8 mouse cellular contexts compared by ENCODE assay signal in genomic region chr19:7041171-7041570, GRCm38 (mm10). TPM values are rescaled to one million over a fixed set of nuclear protein-coding genes. Genes with fewer than 3 reads are reported as not detected.
DNase-seq lines count a peak whose midpoint lies in the region; ATAC-seq and TF ChIP-seq lines count a peak whose summit lies in the region.
"Had no signal": no experiment of that assay in that cellular context is flagged by ENCODE, and none has a peak within 500 bp of the region (broad histone marks: within the 10 kb centered on the region; RNA-seq: fewer than 3 reads in every experiment).

No protein-coding gene starts in this region.

- peaks cover 18% of the 10 kb centered on the region for H3K4me1 ChIP-seq in intestine, embryonic 14.5 days (replicated peaks; ENCODE audit: control insufficient read depth, insufficient read depth, low read length)
- H3K4me1 ChIP-seq in intestine, embryonic 15.5 days (replicated peaks), result peaks cover 9% of the 10 kb centered on the region; the same call in 1 of the 2 replicates
- peaks cover 0 to 20% of the 10 kb centered on the region in 2 experiments; a peak in 3 of 4 replicates for H3K4me1 ChIP-seq in MEL (ENCODE audit: control insufficient read depth in 1 of 2, insufficient read depth in 2 of 2, low read length in 2 of 2)
- peaks cover 20% of the 10 kb centered on the region for H3K4me1 ChIP-seq in heart, postnatal 0 days (ENCODE audit: control insufficient read depth, insufficient read depth)
- H3K4me1 ChIP-seq in midbrain, embryonic 13.5 days (replicated peaks), result peaks cover 32% of the 10 kb centered on the region

- no peak overlapping the region for H3K27ac ChIP-seq in intestine, embryonic 14.5 days (ENCODE audit: low read depth)
- no peak overlapping the region for H3K27ac ChIP-seq in intestine, embryonic 15.5 days
- H3K27ac ChIP-seq in MEL (ENCODE audit: control insufficient read depth, low read depth, low read length), result peak overlapping the region; percentile 91
- no peak overlapping the region for H3K27ac ChIP-seq in heart, postnatal 0 days (ENCODE audit: low read depth)
- H3K27ac ChIP-seq in midbrain, embryonic 13.5 days, result no peak overlapping the region

- no peak for TF ChIP-seq EP300 in MEL (IDR thresholded peaks at IDR 0.05; ENCODE audit: low read depth in 1 of 2, low read length in 2 of 2)
- TF ChIP-seq EP300 in heart, postnatal 0 days (IDR thresholded peaks at IDR 0.05; ENCODE audit: low read depth), result no peak

- H3K36me3 ChIP-seq in intestine, embryonic 14.5 days (ENCODE audit: control insufficient read depth, insufficient read depth, low read length), result 0 out of 2 replicates have a peak, but pooled peaks cover 6% of the 10 kb centered on the region
- no peaks in the 10 kb centered on the region for H3K36me3 ChIP-seq in intestine, embryonic 15.5 days
- H3K36me3 ChIP-seq in MEL (ENCODE audit: control insufficient read depth in 1 of 2, insufficient read depth in 2 of 2, low read length in 2 of 2), result peaks cover 5 to 23% of the 10 kb centered on the region in 2 experiments
- no peaks in the 10 kb centered on the region for H3K36me3 ChIP-seq in heart, postnatal 0 days (replicated peaks; ENCODE audit: control insufficient read depth, insufficient read depth, low read length)
- 0 out of 2 replicates have a peak, but pooled peaks cover 3% of the 10 kb centered on the region for H3K36me3 ChIP-seq in midbrain, embryonic 13.5 days

- H3K9ac ChIP-seq in intestine, embryonic 14.5 days (ENCODE audit: low read length), result no peak overlapping the region
- no peak overlapping the region for H3K9ac ChIP-seq in intestine, embryonic 15.5 days
- H3K9ac ChIP-seq in MEL (ENCODE audit: control insufficient read depth, low read depth, low read length, poor library complexity, severe bottlenecking), result peak overlapping the region; percentile 85
- 0 out of 2 replicates have a peak overlapping the region, but pooled peaks have one; percentile 65 for H3K9ac ChIP-seq in heart, postnatal 0 days (replicated peaks; ENCODE audit: low read depth, low read length)
- H3K9ac ChIP-seq in midbrain, embryonic 13.5 days (replicated peaks), result no peak overlapping the region

- H3K9me3 ChIP-seq in intestine, embryonic 14.5 days (ENCODE audit: control insufficient read depth, low read length), result no peaks in the 10 kb centered on the region
- no peaks in the 10 kb centered on the region for H3K9me3 ChIP-seq in intestine, embryonic 15.5 days
- H3K9me3 ChIP-seq in MEL (replicated peaks; ENCODE audit: insufficient read depth, low read length), result no peaks in the 10 kb centered on the region
- H3K9me3 ChIP-seq in heart, postnatal 0 days (replicated peaks; ENCODE audit: control insufficient read depth, low read length), result no peaks in the 10 kb centered on the region
- no peaks in the 10 kb centered on the region for H3K9me3 ChIP-seq in midbrain, embryonic 13.5 days

- H3K27me3 ChIP-seq in intestine, embryonic 14.5 days (replicated peaks; ENCODE audit: control insufficient read depth, insufficient read depth, low read length), result no peaks in the 10 kb centered on the region
- no peaks in the 10 kb centered on the region for H3K27me3 ChIP-seq in intestine, embryonic 15.5 days (replicated peaks)
- H3K27me3 ChIP-seq in MEL (ENCODE audit: control insufficient read depth in 1 of 2, insufficient read depth in 2 of 2, low read length in 2 of 2), result no peaks in the 10 kb centered on the region
- H3K27me3 ChIP-seq in heart, postnatal 0 days (ENCODE audit: control insufficient read depth, insufficient read depth, low read length), result no peaks in the 10 kb centered on the region
- no peaks in the 10 kb centered on the region for H3K27me3 ChIP-seq in midbrain, embryonic 13.5 days

- DNase-seq in intestine, embryonic 14.5 days (ENCODE audit: low spot score), result no peak
- no peak for DNase-seq in MEL (ENCODE audit: low read depth, low spot score)
- no peak for DNase-seq in heart, postnatal 0 days (ENCODE audit: low spot score)
- no peak for DNase-seq in right cerebral cortex, postnatal 36 days (ENCODE audit: low spot score in 2 of 2)
- DNase-seq: thymus, postnatal 36 days had no signal

- no peak for ATAC-seq in intestine, embryonic 14.5 days (replicated peaks; ENCODE audit: low FRiP score, low TSS enrichment, low read depth)
- ATAC-seq in intestine, embryonic 15.5 days, result no peak
- no peak for ATAC-seq in heart, postnatal 0 days (ENCODE audit: insufficient read depth, low read depth)
- ATAC-seq in midbrain, embryonic 13.5 days, result no peak
- ATAC-seq in granulocyte monocyte progenitor cell, adult 5-6 weeks (replicated peaks; ENCODE audit: poor library complexity, severe bottlenecking), result no peak

- TF ChIP-seq RAD21 in MEL (IDR thresholded peaks at IDR 0.05; ENCODE audit: low read depth, low read length), result no peak

- H3K79me2 ChIP-seq in MEL (ENCODE audit: control insufficient read depth, insufficient read depth, low read length, poor library complexity), result peaks cover 37% of the 10 kb centered on the region

- WGBS in intestine, embryonic 14.5 days, result 87% methylated on average over 2 of the region's 2 CpGs
- WGBS in intestine, embryonic 15.5 days, result 86% methylated on average over 2 of the region's 2 CpGs
- 92% methylated on average over 2 of the region's 2 CpGs for WGBS in heart, postnatal 0 days
- 91% methylated on average over 2 of the region's 2 CpGs for WGBS in midbrain, embryonic 13.5 days

- TF ChIP-seq POLR2A in MEL (IDR thresholded peaks at IDR 0.05; ENCODE audit: control insufficient read depth in 1 of 2, insufficient read depth in 1 of 2, low read depth in 1 of 2, low read length in 2 of 2, poor library complexity in 1 of 2), result no peak

- H3K4me3 ChIP-seq in intestine, embryonic 14.5 days (ENCODE audit: low read depth, low read length), result peak overlapping the region; percentile 53
- no peak overlapping the region for H3K4me3 ChIP-seq in intestine, embryonic 15.5 days (replicated peaks)
- H3K4me3 ChIP-seq in MEL (ENCODE audit: control insufficient read depth in 1 of 2, insufficient read depth in 1 of 2, low read depth in 2 of 2, low read length in 2 of 2), result peak overlapping the region; percentile 58 to 61; a peak in 3 of 4 replicates
- H3K4me3 ChIP-seq in heart, postnatal 0 days (ENCODE audit: low read depth, low read length), result no peak overlapping the region
- H3K4me3 ChIP-seq in midbrain, embryonic 13.5 days (replicated peaks), result no peak overlapping the region

- TF ChIP-seq CTCF in MEL (IDR thresholded peaks at IDR 0.05 in 2 of 3, conservative IDR thresholded peaks at IDR 0.05 in 1 of 3; ENCODE audit: control insufficient read depth in 1 of 3, insufficient read depth in 1 of 3, low read depth in 2 of 3, low read length in 3 of 3, poor library complexity in 1 of 3, severe bottlenecking in 1 of 3), result no peak
- TF ChIP-seq CTCF in heart, postnatal 0 days (IDR thresholded peaks at IDR 0.05; ENCODE audit: low read depth), result no peak

- H3K4me2 ChIP-seq in intestine, embryonic 14.5 days (ENCODE audit: low read length), result peak overlapping the region; percentile 90
- H3K4me2 ChIP-seq in intestine, embryonic 15.5 days (replicated peaks), result no peak overlapping the region
- H3K4me2 ChIP-seq in heart, postnatal 0 days (ENCODE audit: low read depth, low read length), result peak overlapping the region; percentile 78
- peak overlapping the region; percentile 88; the same call in 1 of the 2 replicates for H3K4me2 ChIP-seq in midbrain, embryonic 13.5 days (replicated peaks)

RNA-seq across cellular contexts. Expression of gene Stip1, which starts 1.4 kb away (rescaled TPM):
- polyA plus RNA-seq in intestine, embryonic 14.5 days (2014; fragmentation: Nextera tagmentation; extraction: Ambion mirVana), result 212 and 227 TPM in 2 replicates
- 211 and 214 TPM in 2 replicates for polyA plus RNA-seq in intestine, embryonic 15.5 days (2015; fragmentation: Nextera tagmentation; extraction: Ambion mirVana)
- total RNA-seq in MEL (2012; rRNA removed), result 281 and 284 TPM in 2 replicates
- polyA plus RNA-seq in MEL (2012; ENCODE audit: insufficient read depth in 1 of 2, insufficient read length in 2 of 2, low read depth in 1 of 2, low replicate concordance in 2 of 2, missing spikeins in 1 of 2), result 100 to 1,000 TPM; 370 to 430 TPM
- 94.6 and 99.7 TPM in 2 replicates for total RNA-seq in heart, postnatal 0 days (2014; rRNA removed; ENCODE audit: low replicate concordance)
- polyA plus RNA-seq in heart, postnatal 0 days (2015; fragmentation: Nextera tagmentation; extraction: Ambion mirVana), result 98.3 and 98.5 TPM in 2 replicates
- polyA plus RNA-seq in midbrain, embryonic 13.5 days (2015; fragmentation: Nextera tagmentation; extraction: Ambion mirVana), result 258 and 273 TPM in 2 replicates
- total RNA-seq in granulocyte monocyte progenitor cell, adult 5-6 weeks (2014; fragmentation: Nextera tagmentation), result 162 and 187 TPM in 2 replicates
- total RNA-seq in granulocyte monocyte progenitor cell, adult 5-6 weeks (2017), result 246 and 270 TPM in 2 replicates

RNA-seq across cellular contexts. Expression of gene Macrod1, which starts 15.4 kb away (rescaled TPM):
- polyA plus RNA-seq in intestine, embryonic 14.5 days (2014; fragmentation: Nextera tagmentation; extraction: Ambion mirVana), result 7.1 and 8.5 TPM in 2 replicates
- polyA plus RNA-seq in intestine, embryonic 15.5 days (2015; fragmentation: Nextera tagmentation; extraction: Ambion mirVana), result 11.8 and 11.9 TPM in 2 replicates
- 1.9 and 4.5 TPM in 2 replicates for total RNA-seq in MEL (2012; rRNA removed)
- polyA plus RNA-seq in MEL (2012; ENCODE audit: insufficient read depth in 1 of 2, insufficient read length in 2 of 2, low read depth in 1 of 2, low replicate concordance in 2 of 2, missing spikeins in 1 of 2), result 10 to 100 TPM in 1 of 2 experiments, not detected in 1; 15.7 TPM
- total RNA-seq in heart, postnatal 0 days (2014; rRNA removed; ENCODE audit: low replicate concordance), result 122 and 170 TPM in 2 replicates
- 112 and 113 TPM in 2 replicates for polyA plus RNA-seq in heart, postnatal 0 days (2015; fragmentation: Nextera tagmentation; extraction: Ambion mirVana)
- polyA plus RNA-seq in midbrain, embryonic 13.5 days (2015; fragmentation: Nextera tagmentation; extraction: Ambion mirVana), result 2.9 and 3.0 TPM in 2 replicates
- total RNA-seq in granulocyte monocyte progenitor cell, adult 5-6 weeks (2014; fragmentation: Nextera tagmentation), result 7.8 and 13.6 TPM in 2 replicates
- 4.5 and 6.3 TPM in 2 replicates for total RNA-seq in granulocyte monocyte progenitor cell, adult 5-6 weeks (2017)

RNA-seq across cellular contexts. Expression of gene Fermt3, which starts 21.9 kb away (rescaled TPM):
- polyA plus RNA-seq in intestine, embryonic 14.5 days (2014; fragmentation: Nextera tagmentation; extraction: Ambion mirVana), result 7.0 and 7.3 TPM in 2 replicates
- polyA plus RNA-seq in intestine, embryonic 15.5 days (2015; fragmentation: Nextera tagmentation; extraction: Ambion mirVana), result 9.8 and 10.1 TPM in 2 replicates
- 295 and 329 TPM in 2 replicates for total RNA-seq in MEL (2012; rRNA removed)
- 100 to 1,000 TPM; 244 to 327 TPM for polyA plus RNA-seq in MEL (2012; ENCODE audit: insufficient read depth in 1 of 2, insufficient read length in 2 of 2, low read depth in 1 of 2, low replicate concordance in 2 of 2, missing spikeins in 1 of 2)
- 8.9 and 11.1 TPM in 2 replicates for total RNA-seq in heart, postnatal 0 days (2014; rRNA removed; ENCODE audit: low replicate concordance)
- polyA plus RNA-seq in heart, postnatal 0 days (2015; fragmentation: Nextera tagmentation; extraction: Ambion mirVana), result 4.9 and 5.1 TPM in 2 replicates
- 3.9 and 4.8 TPM in 2 replicates for polyA plus RNA-seq in midbrain, embryonic 13.5 days (2015; fragmentation: Nextera tagmentation; extraction: Ambion mirVana)
- 103 and 119 TPM in 2 replicates for total RNA-seq in granulocyte monocyte progenitor cell, adult 5-6 weeks (2014; fragmentation: Nextera tagmentation)
- 182 and 230 TPM in 2 replicates for total RNA-seq in granulocyte monocyte progenitor cell, adult 5-6 weeks (2017)

RNA-seq across cellular contexts. Expression of gene Trpt1, which starts 45.2 kb away (rescaled TPM):
- polyA plus RNA-seq in intestine, embryonic 14.5 days (2014; fragmentation: Nextera tagmentation; extraction: Ambion mirVana), result 9.5 and 10.3 TPM in 2 replicates
- 6.9 and 9.0 TPM in 2 replicates for polyA plus RNA-seq in intestine, embryonic 15.5 days (2015; fragmentation: Nextera tagmentation; extraction: Ambion mirVana)
- total RNA-seq in MEL (2012; rRNA removed), result 1.2 and 1.8 TPM in 2 replicates
- polyA plus RNA-seq in MEL (2012; ENCODE audit: insufficient read depth in 1 of 2, insufficient read length in 2 of 2, low read depth in 1 of 2, low replicate concordance in 2 of 2, missing spikeins in 1 of 2), result 1 to 10 TPM in 1 of 2 experiments, not detected in 1; 2.3 TPM
- total RNA-seq in heart, postnatal 0 days (2014; rRNA removed; ENCODE audit: low replicate concordance), result 12.6 and 32.0 TPM in 2 replicates
- polyA plus RNA-seq in heart, postnatal 0 days (2015; fragmentation: Nextera tagmentation; extraction: Ambion mirVana), result 27.1 and 28.4 TPM in 2 replicates
- 15.6 and 15.8 TPM in 2 replicates for polyA plus RNA-seq in midbrain, embryonic 13.5 days (2015; fragmentation: Nextera tagmentation; extraction: Ambion mirVana)
- 3.0 TPM in 1 of 2 replicates, not detected in the other for total RNA-seq in granulocyte monocyte progenitor cell, adult 5-6 weeks (2014; fragmentation: Nextera tagmentation)
- 0.21 and 0.60 TPM in 2 replicates for total RNA-seq in granulocyte monocyte progenitor cell, adult 5-6 weeks (2017)

RNA-seq across cellular contexts. Expression of gene Nudt22, which starts 45.3 kb away (rescaled TPM):
- polyA plus RNA-seq in intestine, embryonic 14.5 days (2014; fragmentation: Nextera tagmentation; extraction: Ambion mirVana), result 14.6 and 16.1 TPM in 2 replicates
- polyA plus RNA-seq in intestine, embryonic 15.5 days (2015; fragmentation: Nextera tagmentation; extraction: Ambion mirVana), result 20.6 and 23.5 TPM in 2 replicates
- total RNA-seq in MEL (2012; rRNA removed), result 23.8 and 32.1 TPM in 2 replicates
- 10 to 100 TPM in 1 of 2 experiments, not detected in 1; 30.8 TPM for polyA plus RNA-seq in MEL (2012; ENCODE audit: insufficient read depth in 1 of 2, insufficient read length in 2 of 2, low read depth in 1 of 2, low replicate concordance in 2 of 2, missing spikeins in 1 of 2)
- 42.1 and 45.3 TPM in 2 replicates for total RNA-seq in heart, postnatal 0 days (2014; rRNA removed; ENCODE audit: low replicate concordance)
- 48.1 and 49.5 TPM in 2 replicates for polyA plus RNA-seq in heart, postnatal 0 days (2015; fragmentation: Nextera tagmentation; extraction: Ambion mirVana)
- polyA plus RNA-seq in midbrain, embryonic 13.5 days (2015; fragmentation: Nextera tagmentation; extraction: Ambion mirVana), result 20.2 and 21.7 TPM in 2 replicates
- 8.5 and 14.4 TPM in 2 replicates for total RNA-seq in granulocyte monocyte progenitor cell, adult 5-6 weeks (2014; fragmentation: Nextera tagmentation)
- total RNA-seq in granulocyte monocyte progenitor cell, adult 5-6 weeks (2017), result 3.4 and 14.5 TPM in 2 replicates

Comparison
In these comparisons a context has a peak if more than half of its experiments do, and no peak if none do; other contexts are left out.
1. H3K4me3 ChIP-seq: peak in intestine, embryonic 14.5 days (single experiment) and MEL (2 of 2); none in intestine, embryonic 15.5 days (single experiment), heart, postnatal 0 days (single experiment) and midbrain, embryonic 13.5 days (single experiment).
2. H3K9ac ChIP-seq: peak in MEL (single experiment) and heart, postnatal 0 days (single experiment); none in intestine, embryonic 14.5 days (single experiment), intestine, embryonic 15.5 days (single experiment) and midbrain, embryonic 13.5 days (single experiment).
3. RNA of gene Fermt3, which starts 21.9 kb away (polyA plus RNA-seq): 244 to 327 TPM in MEL; 9.8 to 10.1 TPM in intestine, embryonic 15.5 days, 7.0 to 7.3 TPM in intestine, embryonic 14.5 days, 4.9 to 5.1 TPM in heart, postnatal 0 days and 3.9 to 4.8 TPM in midbrain, embryonic 13.5 days; every median in the first group is over 10 times any median in the second.